Mouse (Mus musculus) stomach, postnatal 0 days (tissue): ENCODE measurements around the gene Tcp1. TPM values are rescaled to one million over a fixed set of nuclear protein-coding genes. Genes with fewer than 3 reads are reported as not detected.
"Not testable (repeated sequence)": the region's sequence is repeated elsewhere in the genome, so short reads cannot be mapped to it uniquely, and the experiment has no call there.

ENCODE experiments used
- ATAC-seq: fragments of 200-750 bp; cut with Nextera tagmentation; 2 replicates; pipeline ENCODE4 v1.8.0; 2017; ENCODE audit not compliant: low FRiP score, low TSS enrichment
- DNase-seq: peaks from one replicate; pipeline ENCODE4 v3.0.0-alpha.2; 2016; ENCODE audit warnings: low spot score
- H3K27ac ChIP-seq: fragments of 300-500 bp; sonication (generic); replicated peaks from 2 replicates; pipeline ENCODE4 v1.5.1; 2014; ENCODE audit warnings: mild to moderate bottlenecking, control low read depth
- H3K27me3 ChIP-seq: fragments of 300-500 bp; sonication (generic); 2 replicates; pipeline ENCODE4 v1.6.1; 2014; ENCODE audit warnings: low read length; ENCODE audit not compliant: control insufficient read depth, insufficient read depth
- H3K36me3 ChIP-seq: fragments of 300-500 bp; sonication (generic); 2 replicates; pipeline ENCODE4 v1.6.1; 2014; ENCODE audit warnings: low read length, mixed read lengths; ENCODE audit not compliant: control insufficient read depth, insufficient read depth
- H3K4me1 ChIP-seq: fragments of 300-500 bp; sonication (generic); replicated peaks from 2 replicates; pipeline ENCODE4 v1.6.1; 2014; ENCODE audit warnings: antibody characterized with exemption; ENCODE audit not compliant: control insufficient read depth, insufficient read depth
- H3K4me2 ChIP-seq: fragments of 300-500 bp; sonication (generic); replicated peaks from 2 replicates; pipeline ENCODE4 v1.6.1; 2014; ENCODE audit warnings: low read depth, mild to moderate bottlenecking, control low read depth, moderate library complexity
- H3K4me3 ChIP-seq: fragments of 300-500 bp; sonication (generic); 2 replicates; pipeline ENCODE4 v1.5.1; 2014; ENCODE audit warnings: low read depth, low read length, control low read depth
- H3K9ac ChIP-seq: fragments of 300-500 bp; sonication (generic); 2 replicates; pipeline ENCODE4 v1.6.1; 2014; ENCODE audit warnings: mild to moderate bottlenecking, low read length, control low read depth, mixed read lengths
- H3K9me3 ChIP-seq: fragments of 300-500 bp; sonication (generic); 2 replicates; pipeline ENCODE4 v1.6.1; 2016; ENCODE audit warnings: low read length; ENCODE audit not compliant: control insufficient read depth
- CTCF ChIP-seq: IDR thresholded peaks from 2 replicates; pipeline ENCODE4 v1.5.1; 2016; ENCODE audit warnings: antibody characterized with exemption, low read depth, mild to moderate bottlenecking, moderate library complexity
- EP300 ChIP-seq: optimal IDR thresholded peaks from 2 replicates; pipeline ENCODE3; 2016; ENCODE audit warnings: antibody characterized with exemption
- WGBS: fragments of 180-500 bp; shearing (Covaris S2); extraction: QIAGEN DNeasy Blood & Tissue Kit; methylation state at CpG from one replicate; pipeline ENCODE4 v1.1.7; 2014; 5-methylcytosine and 5-hydroxymethylcytosine counted together
- polyA plus RNA-seq: library from polyadenylated mRNA; unstranded; fragments of >200 nt; fragmentation: Nextera tagmentation; extraction: Ambion mirVana; gene quantifications from 2 replicates; pipeline ENCODE4 v1.2.1, GENCODE M21; 2015

Tcp1 gene
- polyA plus RNA-seq, 1 experiment from 2014 or later, result 240 TPM

GRCm38 (mm10) chr17:12921073-12921472, 5.6 kb downstream of the Tcp1 start:
- Histone ChIP-seq H3K27ac (no peak overlapping the region), H3K4me1 (0 out of 2 replicates have a peak, but pooled peaks cover 2% of the 10 kb centered on the region), H3K9me3 (no peaks in the 10 kb centered on the region), H3K27me3 (no peaks in the 10 kb centered on the region), H3K4me3 (no peak overlapping the region), H3K36me3 (peaks cover 34% of the 10 kb centered on the region), H3K4me2 (no peak overlapping the region), H3K9ac (no peak overlapping the region)
- DNase-seq, result no peak
- 94% methylated on average over 1 of the region's 1 CpGs for WGBS
- TF ChIP-seq CTCF (no peak), EP300 (no peak)
- no peak for ATAC-seq

GRCm38 (mm10) chr17:12925001-12925400, 9.5 kb downstream of the Tcp1 start:
- Histone ChIP-seq H3K9me3 (no peaks in the 10 kb centered on the region), H3K9ac (no peak overlapping the region), H3K36me3 (peaks cover 28% of the 10 kb centered on the region), H3K4me2 (no peak overlapping the region), H3K27ac (no peak overlapping the region), H3K4me1 (no peaks in the 10 kb centered on the region), H3K4me3 (no peak overlapping the region), H3K27me3 (no peaks in the 10 kb centered on the region)
- 85% methylated on average over 3 of the region's 3 CpGs for WGBS
- TF ChIP-seq CTCF (no peak), EP300 (no peak)
- ATAC-seq (no peak), DNase-seq (no peak)

- TF ChIP-seq CTCF (no peak), EP300 (no peak)
- Histone ChIP-seq H3K36me3 (peaks cover 28% of the 10 kb centered on the region), H3K4me2 (no peak overlapping the region), H3K27me3 (no peaks in the 10 kb centered on the region), H3K4me3 (no peak overlapping the region), H3K9me3 (no peaks in the 10 kb centered on the region), H3K4me1 (no peaks in the 10 kb centered on the region), H3K27ac (no peak overlapping the region), H3K9ac (no peak overlapping the region)
- ATAC-seq (no peak), DNase-seq (no peak)
- WGBS, result 86% methylated on average over 8 of the region's 8 CpGs
Observed at GRCm38 (mm10) chr17:12925703-12926180, 10.2 kb downstream of the Tcp1 start.

GRCm38 (mm10) chr17:12931576-12931975, 16.1 kb downstream of the Tcp1 start:
- not testable (repeated sequence) for H3K4me2 ChIP-seq, H3K9me3 ChIP-seq, H3K4me1 ChIP-seq, H3K27me3 ChIP-seq, DNase-seq, H3K27ac ChIP-seq, H3K36me3 ChIP-seq, H3K9ac ChIP-seq, ATAC-seq, H3K4me3 ChIP-seq
- 91% methylated on average over 5 of the region's 5 CpGs for WGBS

GRCm38 (mm10) chr17:12935719-12936118, 20.2 kb downstream of the Tcp1 start:
- Histone ChIP-seq H3K9ac (no peak overlapping the region), H3K27ac (no peak overlapping the region), H3K4me3 (no peak overlapping the region), H3K9me3 (no peaks in the 10 kb centered on the region), H3K27me3 (no peaks in the 10 kb centered on the region), H3K36me3 (no peaks in the 10 kb centered on the region), H3K4me2 (no peak overlapping the region), H3K4me1 (no peaks in the 10 kb centered on the region)
- WGBS, result 49% methylated on average over 4 of the region's 4 CpGs
- DNase-seq (no peak), ATAC-seq (peak; percentile 14; the same call in 1 of the 2 replicates)
- TF ChIP-seq EP300, result no peak

- Histone ChIP-seq H3K9me3 (no peaks in the 10 kb centered on the region), H3K4me3 (no peak overlapping the region), H3K9ac (no peak overlapping the region), H3K36me3 (no peaks in the 10 kb centered on the region), H3K27ac (no peak overlapping the region), H3K4me2 (no peak overlapping the region), H3K27me3 (no peaks in the 10 kb centered on the region), H3K4me1 (no peaks in the 10 kb centered on the region)
- ATAC-seq (no peak), DNase-seq (no peak)
- 79% methylated on average over 2 of the region's 2 CpGs for WGBS
- TF ChIP-seq CTCF (no peak), EP300 (no peak)
Observed at GRCm38 (mm10) chr17:12937412-12937970, 22.0 kb downstream of the Tcp1 start.
